Mouse (Mus musculus) myocyte (in vitro differentiated cells): ENCODE measurements around the gene Nxpe4.

ENCODE experiments used
- MAX ChIP-seq: IDR thresholded peaks from one replicate; pipeline ENCODE4 v1.6.1; 2011; ENCODE audit warnings: low read depth, mild to moderate bottlenecking, control low read depth
- POLR2A ChIP-seq: IDR thresholded peaks from one replicate; pipeline ENCODE4 v1.6.1; 2011; ENCODE audit warnings: low read depth, mild to moderate bottlenecking, control low read depth, moderate library complexity; ENCODE audit not compliant: insufficient read length
- SRF ChIP-seq: IDR thresholded peaks from one replicate; pipeline ENCODE4 v1.6.1; 2011; ENCODE audit warnings: low read depth; ENCODE audit not compliant: control insufficient read depth, insufficient read length
- TCF12 ChIP-seq: IDR thresholded peaks from one replicate; pipeline ENCODE4 v1.6.1; 2011; ENCODE audit warnings: mild to moderate bottlenecking, control low read depth; ENCODE audit not compliant: poor library complexity, insufficient read depth, severe bottlenecking
- USF1 ChIP-seq: IDR thresholded peaks from one replicate; pipeline ENCODE4 v1.6.1; 2011; ENCODE audit warnings: low read depth, mild to moderate bottlenecking, control low read depth, moderate library complexity

DNA sequence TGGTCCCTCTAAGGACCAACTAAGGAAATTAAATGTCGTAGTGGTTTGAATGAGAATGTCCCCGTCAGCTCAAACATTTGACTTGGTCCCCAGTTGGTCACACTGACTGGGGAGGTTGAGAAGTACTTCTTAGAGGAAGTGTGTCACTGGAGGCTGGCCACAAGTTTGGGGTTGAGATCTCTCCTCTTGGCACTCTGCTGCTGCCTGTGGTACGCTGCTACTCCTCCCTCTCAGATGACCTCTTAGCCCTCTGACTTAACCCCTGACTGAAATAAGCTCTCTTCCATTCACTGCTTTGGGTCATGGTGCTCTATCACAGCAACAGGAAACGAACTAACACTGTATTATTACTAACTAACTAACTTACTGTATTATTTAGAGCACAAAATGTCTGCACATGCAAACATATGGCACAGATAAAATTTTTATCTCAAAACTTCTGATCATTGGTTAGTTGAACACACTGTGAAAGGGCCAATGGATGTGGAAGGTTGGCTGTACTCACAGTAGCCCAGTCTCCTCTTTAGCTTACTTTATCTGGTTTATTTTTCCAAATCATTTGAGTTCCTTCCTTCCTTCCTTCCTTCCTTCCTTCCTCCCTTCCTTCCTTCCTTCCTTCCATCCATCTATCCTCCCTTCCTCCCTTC, 211.5 kb downstream of the Nxpe4 start:
- TF ChIP-seq USF1 (no peak), POLR2A (no peak), MAX (no peak), SRF (no peak), TCF12 (no peak)
